Mouse (Mus musculus) limb, embryonic 15.5 days (tissue): ENCODE data around the gene Gfpt1. TPM values are rescaled to one million over a fixed set of nuclear protein-coding genes. Genes with fewer than 3 reads are reported as not detected.
"Not testable (repeated sequence)": the region's sequence is repeated elsewhere in the genome, so short reads cannot be mapped to it uniquely, and the experiment has no call there.

ENCODE experiments used
- ATAC-seq: fragments of 200-750 bp; cut with Nextera tagmentation; 2 replicates; pipeline ENCODE4 v1.8.0; 2017; ENCODE audit warnings: low read depth, moderate TSS enrichment; ENCODE audit not compliant: insufficient number of reproducible peaks, low FRiP score, low TSS enrichment
- H3K27ac ChIP-seq: fragments of 300-500 bp; sonication (generic); 2 replicates; pipeline ENCODE4 v1.5.1; 2015; ENCODE audit warnings: moderate library complexity, mild to moderate bottlenecking, inconsistent platforms
- H3K27me3 ChIP-seq: fragments of 300-500 bp; sonication (generic); 2 replicates; pipeline ENCODE4 v1.6.1; 2015; ENCODE audit warnings: inconsistent platforms
- H3K36me3 ChIP-seq: fragments of 300-500 bp; sonication (generic); 2 replicates; pipeline ENCODE4 v1.6.1; 2015; ENCODE audit warnings: inconsistent platforms
- H3K4me1 ChIP-seq: fragments of 300-500 bp; sonication (generic); 2 replicates; pipeline ENCODE4 v1.6.1; 2015; ENCODE audit warnings: inconsistent platforms
- H3K4me2 ChIP-seq: fragments of 300-500 bp; sonication (generic); 2 replicates; pipeline ENCODE4 v1.6.1; 2015; ENCODE audit warnings: mild to moderate bottlenecking, inconsistent platforms
- H3K4me3 ChIP-seq: fragments of 300-500 bp; sonication (generic); 2 replicates; pipeline ENCODE4 v1.5.1; 2015; ENCODE audit warnings: mild to moderate bottlenecking, inconsistent platforms
- H3K9ac ChIP-seq: fragments of 300-500 bp; sonication (generic); 2 replicates; pipeline ENCODE4 v1.6.1; 2015; ENCODE audit warnings: inconsistent platforms
- H3K9me3 ChIP-seq: fragments of 300-500 bp; sonication (generic); 2 replicates; pipeline ENCODE4 v1.6.1; 2016; ENCODE audit warnings: inconsistent platforms
- WGBS: fragments of 180-500 bp; shearing (Covaris S2); methylation state at CpG from one replicate; pipeline ENCODE4 v1.1.7; 2015; 5-methylcytosine and 5-hydroxymethylcytosine counted together
- polyA plus RNA-seq: library from polyadenylated mRNA; unstranded; fragments of >200 nt; fragmentation: Nextera tagmentation; extraction: Ambion mirVana; gene quantifications from 2 replicates; pipeline ENCODE4 v1.2.1, GENCODE M21; 2015

Gene Gfpt1
- polyA plus RNA-seq, 1 experiment from 2014 or later = 21.0 TPM

DNA sequence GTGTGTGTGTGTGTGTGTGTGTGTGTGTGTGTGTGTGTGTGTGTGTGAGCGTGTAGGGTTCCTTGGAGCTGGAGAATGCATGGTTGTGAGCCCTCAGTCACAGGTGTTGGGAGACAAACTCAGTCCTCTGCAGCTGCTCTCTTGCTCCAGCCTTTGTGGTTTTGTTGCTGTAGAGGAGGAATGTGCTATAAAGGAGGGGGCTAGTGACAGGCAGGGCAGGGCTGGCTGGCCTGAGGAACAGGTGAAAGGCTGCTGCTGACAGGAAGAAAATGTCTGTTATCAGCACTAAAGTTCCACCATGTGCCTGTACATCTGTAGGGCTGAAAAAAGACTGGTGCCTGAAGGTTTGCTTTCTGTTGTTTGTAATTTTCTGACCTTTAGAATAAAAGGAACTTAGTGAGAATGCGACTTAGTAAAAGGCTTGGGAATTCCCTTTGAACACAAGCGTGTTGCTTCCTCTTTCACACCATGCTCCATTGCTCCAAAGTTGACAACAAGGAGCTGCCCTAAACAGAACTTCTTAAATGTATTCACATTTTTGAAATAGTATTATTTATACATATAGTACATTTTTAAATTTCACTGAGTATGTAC lies 32.5 kb downstream of the Gfpt1 start:
- no peak overlapping the region for H3K4me2 ChIP-seq
- H3K4me1 ChIP-seq = no peaks in the 10 kb centered on the region
- 0 out of 2 replicates have a peak overlapping the region, but pooled peaks have one; percentile 17 for H3K27ac ChIP-seq
- peaks cover 77% of the 10 kb centered on the region for H3K36me3 ChIP-seq
- no peaks in the 10 kb centered on the region for H3K9me3 ChIP-seq
- H3K9ac ChIP-seq = no peak overlapping the region
- H3K27me3 ChIP-seq = no peaks in the 10 kb centered on the region
- 73% methylated on average over 3 of the region's 3 CpGs for WGBS
- no peak overlapping the region for H3K4me3 ChIP-seq
- ATAC-seq = peak; percentile 74; the same call in 1 of the 2 replicates

GRCm38 (mm10) chr6:87079457-87079856 lies 36.8 kb downstream of the Gfpt1 start:
- H3K9ac ChIP-seq = no peak overlapping the region
- H3K36me3 ChIP-seq = peaks cover 80% of the 10 kb centered on the region
- H3K9me3 ChIP-seq = no peaks in the 10 kb centered on the region
- no peak overlapping the region for H3K4me3 ChIP-seq
- no peaks in the 10 kb centered on the region for H3K27me3 ChIP-seq
- no peaks in the 10 kb centered on the region for H3K4me1 ChIP-seq
- H3K27ac ChIP-seq = no peak overlapping the region
- no peak overlapping the region for H3K4me2 ChIP-seq
- WGBS = 64% methylated on average over 4 of the region's 4 CpGs
- ATAC-seq = no peak

DNA sequence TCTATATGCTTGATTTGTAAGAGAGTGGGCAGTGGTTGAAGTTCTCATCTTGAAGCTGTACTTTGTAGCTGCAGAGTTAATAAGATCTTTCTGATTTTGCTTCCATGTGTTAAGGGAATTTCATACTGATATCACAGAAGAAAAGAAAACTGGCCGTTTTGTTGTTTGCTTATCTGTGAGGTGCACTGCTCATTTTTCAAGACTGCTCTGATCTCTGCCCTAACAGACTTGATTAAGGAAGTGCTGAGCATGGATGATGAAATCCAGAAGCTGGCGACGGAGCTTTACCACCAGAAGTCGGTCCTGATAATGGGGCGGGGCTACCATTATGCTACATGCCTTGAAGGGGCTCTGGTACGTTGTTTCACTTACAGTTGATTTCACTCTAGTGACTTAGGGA lies 42.4 kb downstream of the Gfpt1 start:
- Histone ChIP-seq H3K4me1 (no peaks in the 10 kb centered on the region), H3K9me3 (no peaks in the 10 kb centered on the region), H3K27ac (no peak overlapping the region), H3K4me2 (no peak overlapping the region), H3K36me3 (peaks cover 93% of the 10 kb centered on the region), H3K4me3 (no peak overlapping the region), H3K27me3 (no peaks in the 10 kb centered on the region), H3K9ac (no peak overlapping the region)
- WGBS = 72% methylated on average over 6 of the region's 6 CpGs
- ATAC-seq = no peak

GRCm38 (mm10) chr6:87088356-87088755 lies 45.7 kb downstream of the Gfpt1 start:
- Histone ChIP-seq H3K27me3 (no peaks in the 10 kb centered on the region), H3K4me3 (no peak overlapping the region), H3K4me2 (no peak overlapping the region), H3K9ac (no peak overlapping the region), H3K27ac (no peak overlapping the region), H3K9me3 (no peaks in the 10 kb centered on the region), H3K36me3 (peaks cover 77% of the 10 kb centered on the region), H3K4me1 (no peaks in the 10 kb centered on the region)
- ATAC-seq = no peak
- 95% methylated on average over 5 of the region's 5 CpGs for WGBS

- Histone ChIP-seq H3K9me3 (no peaks in the 10 kb centered on the region), H3K9ac (no peak overlapping the region), H3K4me1 (no peaks in the 10 kb centered on the region), H3K4me3 (no peak overlapping the region), H3K4me2 (no peak overlapping the region), H3K36me3 (peaks cover 53% of the 10 kb centered on the region), H3K27me3 (no peaks in the 10 kb centered on the region), H3K27ac (no peak overlapping the region)
- WGBS = 46% methylated on average over 3 of the region's 3 CpGs
- ATAC-seq = no peak
Measured at GRCm38 (mm10) chr6:87090877-87091276, 48.2 kb downstream of the Gfpt1 start.

DNA sequence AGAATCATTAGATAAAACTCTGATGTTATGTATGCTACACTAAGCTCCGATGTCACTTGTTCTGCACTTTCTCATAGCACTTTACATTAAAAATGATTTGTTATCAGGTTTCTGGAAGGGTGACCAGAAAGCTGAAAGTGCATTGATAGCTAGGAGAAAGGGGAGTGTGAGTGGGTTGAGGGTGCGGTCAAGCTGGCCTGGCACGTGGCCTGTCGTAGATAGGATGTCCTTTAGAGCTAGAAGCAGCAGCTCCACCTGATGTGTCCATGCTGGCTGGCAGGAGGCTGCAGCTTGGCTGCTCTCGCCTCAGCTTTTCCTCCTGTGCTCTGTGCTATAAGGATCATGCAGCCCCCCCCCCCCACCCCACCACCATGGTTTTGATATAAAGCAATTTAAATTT lies 49.8 kb downstream of the Gfpt1 start:
- 89% methylated on average over 5 of the region's 5 CpGs for WGBS
- Histone ChIP-seq H3K36me3 (peaks cover 39% of the 10 kb centered on the region), H3K4me1 (peaks cover under 1% of the 10 kb centered on the region; the same call in 1 of the 2 replicates), H3K27me3 (no peaks in the 10 kb centered on the region), H3K4me3 (no peak overlapping the region), H3K9me3 (no peaks in the 10 kb centered on the region), H3K4me2 (no peak overlapping the region), H3K27ac (no peak overlapping the region), H3K9ac (no peak overlapping the region)
- no peak for ATAC-seq

DNA sequence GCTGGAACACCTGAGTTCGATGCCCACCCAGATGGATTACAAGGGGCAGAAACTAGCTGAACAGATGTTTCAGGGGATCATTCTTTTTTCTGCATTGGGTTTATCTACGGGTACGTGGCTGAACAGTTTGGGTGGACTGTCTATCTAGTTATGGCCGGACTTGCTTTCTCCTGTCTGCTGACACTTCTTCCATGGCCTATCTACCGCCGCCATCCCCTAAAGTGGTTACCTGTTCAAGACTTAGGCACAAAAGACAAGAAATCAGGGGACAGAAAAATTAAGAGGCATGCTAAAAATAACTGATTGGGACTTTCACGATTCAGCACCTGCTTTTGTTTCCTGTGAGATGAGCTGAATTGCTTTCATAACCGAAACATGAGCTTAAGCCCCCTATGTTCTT lies 51.0 kb downstream of the Gfpt1 start:
- not testable (repeated sequence) for ATAC-seq, H3K9me3 ChIP-seq, H3K4me3 ChIP-seq, H3K4me2 ChIP-seq, H3K4me1 ChIP-seq, H3K27ac ChIP-seq, H3K27me3 ChIP-seq, H3K9ac ChIP-seq
- 88% methylated on average over 8 of the region's 8 CpGs for WGBS
- peaks cover 29% of the 10 kb centered on the region for H3K36me3 ChIP-seq

DNA sequence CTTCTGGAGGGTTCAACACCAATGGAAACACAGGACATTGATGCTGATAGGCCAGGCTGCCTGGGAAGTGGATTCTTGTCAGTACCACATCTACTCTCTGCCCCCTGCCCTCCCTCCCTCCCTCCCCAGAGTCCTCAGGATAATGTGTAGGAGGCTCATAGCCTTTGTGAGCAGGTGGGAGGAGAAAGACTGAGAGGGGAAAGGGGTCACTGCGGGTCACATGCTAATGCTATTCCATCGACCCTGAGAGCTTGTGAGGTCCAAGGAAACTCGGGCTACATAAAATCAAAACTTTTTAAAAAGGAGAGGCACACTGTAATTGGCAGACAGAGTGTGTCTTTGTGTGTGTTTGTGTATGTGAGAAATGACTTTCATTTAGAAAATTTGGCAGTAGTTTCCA lies 56.6 kb downstream of the Gfpt1 start:
- ATAC-seq = no peak; the same call in 1 of the 2 replicates
- 32% methylated on average over 3 of the region's 3 CpGs for WGBS
- H3K27ac ChIP-seq = peak overlapping the region; percentile 86
- peaks cover 52% of the 10 kb centered on the region for H3K4me1 ChIP-seq
- no peaks in the 10 kb centered on the region for H3K9me3 ChIP-seq
- H3K9ac ChIP-seq = no peak overlapping the region
- no peaks in the 10 kb centered on the region for H3K27me3 ChIP-seq
- no peaks in the 10 kb centered on the region for H3K36me3 ChIP-seq
- no peak overlapping the region for H3K4me3 ChIP-seq
- no peak overlapping the region for H3K4me2 ChIP-seq

GRCm38 (mm10) chr6:87099671-87100296 lies 57.1 kb downstream of the Gfpt1 start:
- 36% methylated on average over 7 of the region's 7 CpGs for WGBS
- peak overlapping the region; percentile 86 for H3K27ac ChIP-seq
- no peak overlapping the region for H3K4me3 ChIP-seq
- no peaks in the 10 kb centered on the region for H3K36me3 ChIP-seq
- H3K4me2 ChIP-seq = no peak overlapping the region
- no peak overlapping the region for H3K9ac ChIP-seq
- ATAC-seq = peak; percentile 47; the same call in 1 of the 2 replicates
- H3K27me3 ChIP-seq = no peaks in the 10 kb centered on the region
- no peaks in the 10 kb centered on the region for H3K9me3 ChIP-seq
- peaks cover 52% of the 10 kb centered on the region for H3K4me1 ChIP-seq

DNA sequence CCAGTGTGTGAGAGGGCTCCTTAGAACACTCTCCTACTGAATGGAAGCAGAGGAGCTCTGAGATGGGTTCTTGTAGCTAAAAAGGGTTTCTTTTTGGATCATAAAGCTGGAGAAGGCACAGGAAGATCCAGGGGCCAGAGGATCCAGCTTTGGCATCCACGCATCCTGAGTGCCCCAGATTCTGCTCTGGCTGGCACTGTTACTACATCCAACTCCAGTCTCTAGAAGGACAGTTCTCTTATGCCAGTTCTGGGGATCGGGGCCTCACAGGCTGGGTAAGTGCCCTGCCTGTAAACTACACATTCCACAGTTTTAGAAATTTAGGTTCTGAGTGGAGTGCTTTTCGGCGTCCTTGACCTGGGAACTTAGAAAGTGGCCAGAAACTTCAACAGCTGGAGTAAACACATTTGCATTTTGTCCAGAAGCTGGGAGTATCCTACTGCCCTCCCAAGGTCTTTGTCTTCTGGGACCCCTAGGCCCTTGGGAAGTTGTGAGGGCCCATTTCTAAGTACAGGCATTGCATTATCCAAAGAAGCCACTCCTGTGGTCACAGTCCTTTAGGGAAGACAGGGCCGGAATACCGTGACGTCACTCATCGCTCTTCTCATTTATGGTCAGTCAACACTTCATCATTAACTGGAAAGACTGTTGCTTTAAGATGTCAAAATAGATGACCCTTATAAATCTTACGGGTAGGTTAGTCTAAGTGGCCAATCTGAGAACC lies 57.8 kb downstream of the Gfpt1 start:
- Histone ChIP-seq H3K4me2 (no peak overlapping the region), H3K9ac (no peak overlapping the region)
- WGBS = 72% methylated on average over 9 of the region's 9 CpGs

GRCm38 (mm10) chr6:87101281-87101954 lies 58.8 kb downstream of the Gfpt1 start:
- Histone ChIP-seq H3K36me3 (no peaks in the 10 kb centered on the region), H3K27me3 (no peaks in the 10 kb centered on the region), H3K27ac (peak overlapping the region; percentile 90), H3K4me3 (peak overlapping the region; percentile 22; the same call in 1 of the 2 replicates), H3K9me3 (no peaks in the 10 kb centered on the region), H3K4me2 (peak overlapping the region; percentile 48), H3K9ac (peak overlapping the region; percentile 35; the same call in 1 of the 2 replicates), H3K4me1 (peaks cover 52% of the 10 kb centered on the region)
- ATAC-seq = no peak
- WGBS = 9% methylated on average over 12 of the region's 12 CpGs

More for the DNA sequence above, 57.8 kb downstream of the Gfpt1 start:
- Histone ChIP-seq H3K4me1 (peaks cover 52% of the 10 kb centered on the region), H3K36me3 (no peaks in the 10 kb centered on the region), H3K9me3 (no peaks in the 10 kb centered on the region), H3K27ac (peak overlapping the region; percentile 86), H3K27me3 (no peaks in the 10 kb centered on the region), H3K4me3 (no peak overlapping the region)
- ATAC-seq = no peak
